Mouse (Mus musculus) forebrain, postnatal 0 days (tissue): ENCODE data around the gene Galm. TPM values are rescaled to one million over a fixed set of nuclear protein-coding genes. Genes with fewer than 3 reads are reported as not detected.

Experiments
- ATAC-seq: fragments of 200-750 bp; cut with Nextera tagmentation; 2 replicates; pipeline ENCODE4 v1.8.0; 2017; ENCODE audit warnings: mild to moderate bottlenecking, moderate library complexity
- DNase-seq: peaks from one replicate; pipeline ENCODE4 v3.0.0-alpha.2; 2015
- H3K27ac ChIP-seq: fragments of 300-500 bp; sonication (generic); 2 replicates; pipeline ENCODE4 v1.5.1; 2014; ENCODE audit warnings: low read depth, mild to moderate bottlenecking, antibody characterized with exemption, low read length, moderate library complexity, mixed read lengths
- H3K27me3 ChIP-seq: fragments of 300-500 bp; sonication (generic); 2 replicates; pipeline ENCODE4 v1.6.1; 2014; ENCODE audit warnings: mild to moderate bottlenecking, low read length, mixed read lengths; ENCODE audit not compliant: insufficient read depth
- H3K36me3 ChIP-seq: fragments of 300-500 bp; sonication (generic); 2 replicates; pipeline ENCODE4 v1.6.1; 2014; ENCODE audit warnings: mild to moderate bottlenecking, moderate library complexity; ENCODE audit not compliant: insufficient read depth
- H3K4me1 ChIP-seq: fragments of 300-500 bp; sonication (generic); 2 replicates; pipeline ENCODE4 v1.6.1; 2014; ENCODE audit warnings: antibody characterized with exemption; ENCODE audit not compliant: insufficient read depth
- H3K4me2 ChIP-seq: fragments of 300-500 bp; sonication (generic); 2 replicates; pipeline ENCODE4 v1.6.1; 2014; ENCODE audit warnings: low read depth, mild to moderate bottlenecking, moderate library complexity
- H3K4me3 ChIP-seq: fragments of 300-500 bp; sonication (generic); 2 replicates; pipeline ENCODE4 v1.5.1; 2014; ENCODE audit warnings: low read depth, low read length, mixed read lengths
- H3K9ac ChIP-seq: fragments of 300-500 bp; sonication (generic); 2 replicates; pipeline ENCODE4 v1.6.1; 2014; ENCODE audit warnings: mild to moderate bottlenecking
- H3K9me3 ChIP-seq: fragments of 300-500 bp; sonication (generic); 2 replicates; pipeline ENCODE4 v1.6.1; 2016; ENCODE audit warnings: low read length
- CTCF ChIP-seq: sonication (generic); IDR thresholded peaks from 2 replicates; pipeline ENCODE4 v1.5.1; 2016; ENCODE audit warnings: antibody characterized with exemption, control low read depth, low read depth
- WGBS: fragments of 180-500 bp; shearing (Covaris S2); extraction: QIAGEN DNeasy Blood & Tissue Kit; methylation state at CpG from one replicate; pipeline ENCODE4 v1.1.7; 2014; 5-methylcytosine and 5-hydroxymethylcytosine counted together
- polyA plus RNA-seq: library from polyadenylated mRNA; unstranded; fragments of >200 nt; fragmentation: Nextera tagmentation; extraction: Ambion mirVana; gene quantifications from 2 replicates; pipeline ENCODE4 v1.2.1, GENCODE M21; 2015
- total RNA-seq: library from RNA; depleted of rRNA; stranded (reverse); fragments of >200 nt; gene quantifications from 2 replicates; pipeline ENCODE4 v1.2.3, GENCODE M21; 2014

Galm gene
- total and polyA plus RNA-seq, 2 experiments from 2014 or later, result 1.7 to 2.0 TPM

- H3K9me3 ChIP-seq, result no peaks in the 10 kb centered on the region
- no peak overlapping the region for H3K4me2 ChIP-seq
- H3K9ac ChIP-seq, result no peak overlapping the region
- no peaks in the 10 kb centered on the region; the same call in 1 of the 2 replicates for H3K4me1 ChIP-seq
- peak; percentile 85 for DNase-seq
- peak; percentile 92 for ATAC-seq
- H3K4me3 ChIP-seq, result no peak overlapping the region
- WGBS, result 0% methylated on average over 6 of the region's 6 CpGs
- H3K27ac ChIP-seq, result no peak overlapping the region
- H3K36me3 ChIP-seq, result no peaks in the 10 kb centered on the region
- TF ChIP-seq CTCF, result peak; percentile 94
- H3K27me3 ChIP-seq, result no peaks in the 10 kb centered on the region
Observed at GRCm38 (mm10) chr17:80179959-80180358, 52.7 kb downstream of the Galm start.

- Histone ChIP-seq H3K9ac (no peak overlapping the region), H3K27ac (no peak overlapping the region), H3K4me3 (no peak overlapping the region), H3K4me1 (no peaks in the 10 kb centered on the region; the same call in 1 of the 2 replicates), H3K36me3 (no peaks in the 10 kb centered on the region), H3K9me3 (no peaks in the 10 kb centered on the region), H3K4me2 (no peak overlapping the region), H3K27me3 (no peaks in the 10 kb centered on the region)
- ATAC-seq, result no peak
- no peak for DNase-seq
- TF ChIP-seq CTCF, result no peak
Observed at GRCm38 (mm10) chr17:80180468-80180867, 53.2 kb downstream of the Galm start.

- ATAC-seq, result no peak
- no peak overlapping the region for H3K4me3 ChIP-seq
- no peaks in the 10 kb centered on the region for H3K36me3 ChIP-seq
- H3K9ac ChIP-seq, result no peak overlapping the region
- H3K4me2 ChIP-seq, result no peak overlapping the region
- DNase-seq, result no peak
- TF ChIP-seq CTCF, result no peak
- H3K27ac ChIP-seq, result no peak overlapping the region
- no peaks in the 10 kb centered on the region for H3K4me1 ChIP-seq
- 86% methylated on average over 10 of the region's 10 CpGs for WGBS
- H3K27me3 ChIP-seq, result no peaks in the 10 kb centered on the region
- H3K9me3 ChIP-seq, result no peaks in the 10 kb centered on the region
Observed at GRCm38 (mm10) chr17:80183615-80184014, 56.3 kb downstream of the Galm start.

GRCm38 (mm10) chr17:80193075-80193474 is 65.8 kb downstream of the Galm start:
- no peaks in the 10 kb centered on the region for H3K27me3 ChIP-seq
- peak; percentile 51; the same call in 1 of the 2 replicates for ATAC-seq

GRCm38 (mm10) chr17:80199160-80199778 is 72.0 kb downstream of the Galm start:
- peaks cover 50% of the 10 kb centered on the region for H3K36me3 ChIP-seq

More at GRCm38 (mm10) chr17:80193075-80193474, 65.8 kb downstream of the Galm start:
- no peak overlapping the region for H3K4me3 ChIP-seq
- no peak overlapping the region for H3K4me2 ChIP-seq
- WGBS, result 67% methylated on average over 5 of the region's 5 CpGs
- DNase-seq, result peak; percentile 67
- peak; percentile 69 for TF ChIP-seq CTCF
- no peak overlapping the region for H3K27ac ChIP-seq
- H3K9me3 ChIP-seq, result no peaks in the 10 kb centered on the region
- H3K4me1 ChIP-seq, result no peaks in the 10 kb centered on the region
- peaks cover 17% of the 10 kb centered on the region for H3K36me3 ChIP-seq
- H3K9ac ChIP-seq, result no peak overlapping the region

GRCm38 (mm10) chr17:80205657-80206056 is 78.4 kb downstream of the Galm start:
- Histone ChIP-seq H3K4me2 (peak overlapping the region; percentile 72), H3K4me1 (peaks cover 3% of the 10 kb centered on the region; the same call in 1 of the 2 replicates), H3K27me3 (no peaks in the 10 kb centered on the region), H3K9me3 (no peaks in the 10 kb centered on the region), H3K9ac (peak overlapping the region; percentile 99), H3K4me3 (peak overlapping the region; percentile 88), H3K27ac (peak overlapping the region; percentile 99; the same call in 1 of the 2 replicates), H3K36me3 (peaks cover 20% of the 10 kb centered on the region)
- TF ChIP-seq CTCF, result no peak
- WGBS, result 22% methylated on average over 5 of the region's 5 CpGs
- ATAC-seq (no peak), DNase-seq (no peak)

More at GRCm38 (mm10) chr17:80199160-80199778, 72.0 kb downstream of the Galm start:
- H3K27me3 ChIP-seq, result no peaks in the 10 kb centered on the region
- WGBS, result 89% methylated on average over 3 of the region's 3 CpGs
- H3K9ac ChIP-seq, result no peak overlapping the region
- no peak for TF ChIP-seq CTCF
- H3K4me3 ChIP-seq, result no peak overlapping the region
- H3K4me2 ChIP-seq, result no peak overlapping the region
- DNase-seq, result no peak
- peak; percentile 51 for ATAC-seq
- no peaks in the 10 kb centered on the region for H3K9me3 ChIP-seq
- H3K27ac ChIP-seq, result no peak overlapping the region
- no peaks in the 10 kb centered on the region for H3K4me1 ChIP-seq

- WGBS, result 0% methylated on average over 36 of the region's 36 CpGs
- no peaks in the 10 kb centered on the region for H3K9me3 ChIP-seq
- DNase-seq, result no peak
- ATAC-seq, result peak; percentile 53
- peaks cover 3% of the 10 kb centered on the region; the same call in 1 of the 2 replicates for H3K4me1 ChIP-seq
- peak overlapping the region; percentile 99 for H3K9ac ChIP-seq
- peak overlapping the region; percentile 72 for H3K4me2 ChIP-seq
- H3K4me3 ChIP-seq, result peak overlapping the region; percentile 88
- H3K27me3 ChIP-seq, result no peaks in the 10 kb centered on the region
- peak overlapping the region; percentile 99 for H3K27ac ChIP-seq
- H3K36me3 ChIP-seq, result peaks cover 16% of the 10 kb centered on the region
- no peak for TF ChIP-seq CTCF
Observed at GRCm38 (mm10) chr17:80206301-80206670, 79.0 kb downstream of the Galm start.
